Mouse (Mus musculus) midbrain, embryonic 16.5 days (tissue): ENCODE results near the gene Elp4. TPM values are rescaled to one million over a fixed set of nuclear protein-coding genes. Genes with fewer than 3 reads are reported as not detected.

ENCODE experiments used
- ATAC-seq: fragments of 200-750 bp; cut with Nextera tagmentation; 2 replicates; pipeline ENCODE4 v1.8.0; 2017; ENCODE audit warnings: moderate TSS enrichment
- H3K27ac ChIP-seq: fragments of 300-500 bp; sonication (generic); 2 replicates; pipeline ENCODE4 v1.5.1; 2014; ENCODE audit warnings: mild to moderate bottlenecking, low read length, mixed read lengths
- H3K27me3 ChIP-seq: fragments of 300-500 bp; sonication (generic); 2 replicates; pipeline ENCODE4 v1.6.1; 2014; ENCODE audit warnings: low read depth, low read length, mixed read lengths; ENCODE audit not compliant: control insufficient read depth, insufficient read depth
- H3K36me3 ChIP-seq: fragments of 300-500 bp; sonication (generic); 2 replicates; pipeline ENCODE4 v1.6.1; 2014; ENCODE audit warnings: mild to moderate bottlenecking, low read length, moderate library complexity, mixed read lengths; ENCODE audit not compliant: control insufficient read depth, insufficient read depth
- H3K4me1 ChIP-seq: fragments of 300-500 bp; sonication (generic); 2 replicates; pipeline ENCODE4 v1.6.1; 2014; ENCODE audit warnings: mild to moderate bottlenecking, low read length, mixed read lengths; ENCODE audit not compliant: control insufficient read depth, insufficient read depth
- H3K4me2 ChIP-seq: fragments of 300-500 bp; sonication (generic); 2 replicates; pipeline ENCODE4 v1.6.1; 2014; ENCODE audit warnings: mild to moderate bottlenecking, low read length, mixed read lengths
- H3K4me3 ChIP-seq: fragments of 300-500 bp; sonication (generic); 2 replicates; pipeline ENCODE4 v1.5.1; 2014; ENCODE audit warnings: low read depth, mild to moderate bottlenecking, low read length, moderate library complexity, mixed read lengths
- H3K9ac ChIP-seq: fragments of 300-500 bp; sonication (generic); 2 replicates; pipeline ENCODE4 v1.6.1; 2014; ENCODE audit warnings: low read depth, low read length, mixed read lengths
- H3K9me3 ChIP-seq: fragments of 300-500 bp; sonication (generic); replicated peaks from 2 replicates; pipeline ENCODE4 v1.6.1; 2014; ENCODE audit warnings: mild to moderate bottlenecking, low read length, mixed read lengths; ENCODE audit not compliant: control insufficient read depth, poor library complexity, severe bottlenecking
- WGBS: fragments of 180-500 bp; shearing (Covaris S2); extraction: QIAGEN DNeasy Blood & Tissue Kit; methylation state at CpG from one replicate; pipeline ENCODE4 v1.1.7; 2014; 5-methylcytosine and 5-hydroxymethylcytosine counted together
- polyA plus RNA-seq: library from polyadenylated mRNA; unstranded; fragments of >200 nt; fragmentation: Nextera tagmentation; extraction: Ambion mirVana; gene quantifications from 2 replicates; pipeline ENCODE4 v1.2.1, GENCODE M21; 2015

Elp4 gene
- polyA plus RNA-seq, 1 experiment from 2014 or later = 41.3 TPM

- 7% methylated on average over 2 of the region's 2 CpGs for WGBS
- no peak for ATAC-seq
- Histone ChIP-seq H3K4me3 (no peak overlapping the region), H3K9ac (no peak overlapping the region), H3K9me3 (no peaks in the 10 kb centered on the region), H3K4me1 (peaks cover 7% of the 10 kb centered on the region; the same call in 1 of the 2 replicates), H3K4me2 (peak overlapping the region; percentile 24), H3K36me3 (no peaks in the 10 kb centered on the region), H3K27ac (no peak overlapping the region), H3K27me3 (peaks cover 49% of the 10 kb centered on the region)
These were observed 225.0 kb downstream of the Elp4 start for GRCm38 (mm10) chr2:105679331-105679730.

DNA sequence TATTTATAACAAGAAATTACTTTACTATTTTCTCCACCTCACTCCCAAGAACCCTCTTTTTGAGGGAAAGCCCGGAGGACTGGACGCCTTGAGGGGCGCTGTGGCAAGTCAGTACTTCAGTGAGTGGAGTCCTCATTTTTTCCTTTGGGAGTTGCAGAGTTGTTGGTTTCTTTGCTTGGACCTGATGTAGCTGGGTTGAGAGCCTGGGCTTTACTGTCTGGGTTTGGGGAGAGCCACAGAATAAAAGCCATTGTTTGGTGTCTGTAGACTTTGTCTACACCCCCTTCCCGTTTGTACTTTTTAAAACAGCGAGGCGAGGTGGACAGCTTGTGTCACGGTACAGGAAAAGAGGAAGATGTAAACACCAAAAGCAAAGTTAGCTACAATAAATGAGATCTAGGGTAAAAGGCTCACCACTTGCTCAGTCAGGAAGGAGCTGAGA is 225.5 kb downstream of the Elp4 start:
- Histone ChIP-seq H3K36me3 (no peaks in the 10 kb centered on the region), H3K4me3 (no peak overlapping the region), H3K9ac (no peak overlapping the region), H3K27ac (no peak overlapping the region), H3K27me3 (peaks cover 50% of the 10 kb centered on the region), H3K4me1 (peaks cover 7% of the 10 kb centered on the region; the same call in 1 of the 2 replicates), H3K4me2 (peak overlapping the region; percentile 24), H3K9me3 (no peaks in the 10 kb centered on the region)
- ATAC-seq = no peak
- WGBS = 8% methylated on average over 7 of the region's 7 CpGs

- Histone ChIP-seq H3K36me3 (no peaks in the 10 kb centered on the region), H3K9me3 (no peaks in the 10 kb centered on the region), H3K27ac (no peak overlapping the region), H3K4me3 (no peak overlapping the region), H3K4me1 (peaks cover 7% of the 10 kb centered on the region; the same call in 1 of the 2 replicates), H3K27me3 (peaks cover 48% of the 10 kb centered on the region), H3K9ac (no peak overlapping the region), H3K4me2 (no peak overlapping the region)
- WGBS = 7% methylated on average over 4 of the region's 4 CpGs
- no peak for ATAC-seq
These were observed 226.1 kb downstream of the Elp4 start for GRCm38 (mm10) chr2:105678306-105678705.

- Histone ChIP-seq H3K36me3 (no peaks in the 10 kb centered on the region), H3K4me3 (peak overlapping the region; percentile 38), H3K27ac (no peak overlapping the region), H3K27me3 (peaks cover 52% of the 10 kb centered on the region), H3K4me1 (peaks cover 7% of the 10 kb centered on the region; the same call in 1 of the 2 replicates), H3K4me2 (peak overlapping the region; percentile 12; the same call in 1 of the 2 replicates), H3K9me3 (no peaks in the 10 kb centered on the region), H3K9ac (no peak overlapping the region)
- 3% methylated on average over 11 of the region's 11 CpGs for WGBS
- ATAC-seq = no peak
These were observed 226.8 kb downstream of the Elp4 start for GRCm38 (mm10) chr2:105677434-105678105.

GRCm38 (mm10) chr2:105676909-105677433 is 227.4 kb downstream of the Elp4 start:
- Histone ChIP-seq H3K4me2 (peak overlapping the region; percentile 54; the same call in 1 of the 2 replicates), H3K27ac (no peak overlapping the region; the same call in 1 of the 2 replicates), H3K4me3 (peak overlapping the region; percentile 38), H3K36me3 (no peaks in the 10 kb centered on the region), H3K9me3 (no peaks in the 10 kb centered on the region), H3K4me1 (peaks cover 7% of the 10 kb centered on the region; the same call in 1 of the 2 replicates), H3K27me3 (peaks cover 52% of the 10 kb centered on the region), H3K9ac (no peak overlapping the region)
- WGBS = under 1% methylated on average over 11 of the region's 11 CpGs
- ATAC-seq = no peak

DNA sequence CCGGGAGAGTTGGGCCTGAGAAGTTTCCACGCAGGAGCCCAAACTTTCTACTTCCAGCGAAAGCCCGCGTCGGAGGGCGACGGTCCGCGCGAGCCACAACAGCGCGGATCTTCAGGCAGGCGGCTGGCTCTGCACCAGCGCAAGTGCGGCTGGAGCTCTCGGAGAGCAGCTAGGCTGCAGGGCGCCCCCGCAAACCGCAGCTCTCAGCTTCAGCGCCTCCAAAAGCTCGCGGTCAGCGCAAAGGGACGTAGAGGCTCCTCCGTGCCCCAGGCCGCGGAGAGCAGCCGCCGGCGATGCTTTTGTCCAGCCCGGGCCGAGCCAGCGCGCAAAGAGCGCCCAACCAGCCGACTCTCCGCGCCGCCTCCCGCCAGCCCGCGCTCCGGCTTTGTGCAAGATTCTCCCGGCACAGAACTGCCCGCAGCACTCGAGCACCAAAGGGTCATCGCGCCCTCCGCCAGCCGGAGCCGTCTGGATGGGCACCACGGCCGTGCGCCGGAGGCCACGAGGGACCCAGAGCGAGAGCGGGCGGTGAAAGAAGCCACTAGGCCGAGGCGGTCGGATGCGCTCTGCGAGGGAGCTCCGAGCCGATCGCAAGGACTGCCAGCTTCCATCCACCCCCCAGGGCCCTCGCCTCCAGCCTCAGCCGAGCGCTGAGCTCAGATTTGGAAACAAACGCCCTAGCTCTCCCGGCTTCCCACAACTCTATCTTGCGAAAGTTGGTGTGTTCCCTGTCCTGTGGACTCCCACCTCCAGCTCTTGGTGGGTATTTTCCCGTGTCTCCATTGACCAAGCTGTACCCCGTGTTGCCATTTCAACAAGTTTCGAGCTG is 228.1 kb downstream of the Elp4 start:
- no peak for ATAC-seq
- H3K9ac ChIP-seq = peak overlapping the region; percentile 58
- no peaks in the 10 kb centered on the region for H3K36me3 ChIP-seq
- peak overlapping the region; percentile 45 for H3K27ac ChIP-seq
- peaks cover 7% of the 10 kb centered on the region; the same call in 1 of the 2 replicates for H3K4me1 ChIP-seq
- peak overlapping the region; percentile 38 for H3K4me3 ChIP-seq
- H3K9me3 ChIP-seq = no peaks in the 10 kb centered on the region
- under 1% methylated on average over 77 of the region's 77 CpGs for WGBS
- H3K4me2 ChIP-seq = peak overlapping the region; percentile 54
- H3K27me3 ChIP-seq = peaks cover 52% of the 10 kb centered on the region

GRCm38 (mm10) chr2:105675730-105676079 is 228.7 kb downstream of the Elp4 start:
- no peak for ATAC-seq
- WGBS = 1% methylated on average over 11 of the region's 11 CpGs
- H3K27ac ChIP-seq = peak overlapping the region; percentile 45; the same call in 1 of the 2 replicates
- H3K4me2 ChIP-seq = peak overlapping the region; percentile 54
- H3K9ac ChIP-seq = no peak overlapping the region
- H3K4me3 ChIP-seq = peak overlapping the region; percentile 38
- H3K27me3 ChIP-seq = peaks cover 53% of the 10 kb centered on the region
- no peaks in the 10 kb centered on the region for H3K36me3 ChIP-seq
- H3K9me3 ChIP-seq = no peaks in the 10 kb centered on the region
- H3K4me1 ChIP-seq = peaks cover 7% of the 10 kb centered on the region; the same call in 1 of the 2 replicates

DNA sequence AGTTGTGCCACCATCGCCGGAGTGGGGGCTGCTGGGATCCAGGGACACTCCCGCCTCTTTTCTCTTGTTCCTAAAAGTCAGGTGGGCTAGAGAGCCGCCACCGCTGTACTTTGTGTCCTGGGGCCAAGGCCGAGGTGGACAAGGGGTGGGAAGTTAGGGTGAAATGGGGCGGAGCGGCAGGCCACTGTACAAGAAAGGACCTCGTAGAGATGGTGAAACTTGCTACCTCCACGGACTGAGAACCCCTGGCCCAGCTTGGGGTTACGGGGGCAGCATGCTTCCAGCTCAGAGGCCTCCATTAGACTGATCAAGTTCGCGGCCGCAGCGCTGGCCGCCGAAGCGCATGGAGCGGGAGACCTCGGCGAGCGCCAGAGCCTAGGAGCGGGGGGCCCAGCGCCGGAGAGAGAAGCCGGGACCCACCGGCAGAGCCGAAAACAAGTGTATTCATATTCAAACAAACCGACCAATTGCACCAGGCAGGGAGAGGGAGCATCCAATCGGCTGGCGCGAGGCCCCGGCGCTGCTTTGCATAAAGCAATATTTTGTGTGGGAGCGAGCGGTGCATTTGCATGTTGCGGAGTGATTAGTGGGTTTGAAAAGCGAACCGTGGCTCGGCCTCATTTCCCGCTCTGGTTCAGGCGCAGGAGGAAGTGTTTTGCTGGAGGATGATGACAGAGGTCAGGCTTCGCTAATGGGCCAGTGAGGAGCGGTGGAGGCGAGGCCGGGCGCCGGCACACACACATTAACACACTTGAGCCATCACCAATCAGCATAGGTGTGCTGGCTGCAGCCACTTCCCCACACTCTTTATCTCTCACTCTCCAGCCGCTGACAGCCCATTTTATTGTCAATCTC is 229.3 kb downstream of the Elp4 start:
- peak overlapping the region; percentile 12; the same call in 1 of the 2 replicates for H3K9ac ChIP-seq
- H3K4me2 ChIP-seq = peak overlapping the region; percentile 54
- no peaks in the 10 kb centered on the region for H3K36me3 ChIP-seq
- peaks cover 7% of the 10 kb centered on the region; the same call in 1 of the 2 replicates for H3K4me1 ChIP-seq
- peak; percentile 77 for ATAC-seq
- peak overlapping the region; percentile 40; the same call in 1 of the 2 replicates for H3K27ac ChIP-seq
- H3K27me3 ChIP-seq = peaks cover 52% of the 10 kb centered on the region
- H3K4me3 ChIP-seq = peak overlapping the region; percentile 14
- no peaks in the 10 kb centered on the region for H3K9me3 ChIP-seq
- WGBS = under 1% methylated on average over 49 of the region's 49 CpGs
